Mouse (Mus musculus): Measurements from ENCODE around the gene D3Ertd254e. TPM values are rescaled to one million over a fixed set of nuclear protein-coding genes. Genes with fewer than 3 reads are reported as not detected.
A peak's percentile ranks its signal among the peaks of the same experiment; 100 is the strongest.
"Not testable (repeated sequence)": the region's sequence is repeated elsewhere in the genome, so short reads cannot be mapped to it uniquely, and the experiment has no call there.

D3Ertd254e gene
- total RNA-seq (2021), result 1 to 10 TPM; 5.9 to 7.2 TPM
- long read RNA-seq, experiment 1, full-length matches to known transcripts, result 1 of 2 reads
- long read RNA-seq, experiment 1, partial matches to known transcripts, result 0 of 2 reads
- long read RNA-seq, experiment 1, other reads (novel, unspliced or antisense), result 1 of 2 reads
- long read RNA-seq, experiment 2, partial matches to known transcripts, result 0 of 1 reads
- long read RNA-seq, experiment 2, other reads (novel, unspliced or antisense), result 1 of 1 reads

- DNase-seq (ENCODE audit: low spot score in 2 of 2), result peak; percentile 71 to 88
These were observed at the start of gene D3Ertd254e for GRCm38 (mm10) chr3:36150934-36151686. Gene D3Ertd254e (plus strand): TSS chr3:36151017.

- no peak for DNase-seq (ENCODE audit: low spot score in 2 of 2)
These were observed 34.7 kb upstream of the D3Ertd254e start for GRCm38 (mm10) chr3:36116076-36116475.

- DNase-seq (ENCODE audit: low spot score in 2 of 2), result no peak
These were observed 30.9 kb upstream of the D3Ertd254e start for GRCm38 (mm10) chr3:36119684-36120548.

GRCm38 (mm10) chr3:36126176-36126575 is 24.6 kb upstream of the D3Ertd254e start:
- not testable (repeated sequence) for DNase-seq (ENCODE audit: low spot score in 2 of 2)

GRCm38 (mm10) chr3:36136152-36136551 is 14.7 kb upstream of the D3Ertd254e start:
- no peak for DNase-seq (ENCODE audit: low spot score in 2 of 2)

GRCm38 (mm10) chr3:36137560-36137959 is 13.3 kb upstream of the D3Ertd254e start:
- DNase-seq (ENCODE audit: low spot score in 2 of 2), result no peak

- no peak for DNase-seq (ENCODE audit: low spot score in 2 of 2)
These were observed 12.6 kb upstream of the D3Ertd254e start for GRCm38 (mm10) chr3:36138171-36138660.

GRCm38 (mm10) chr3:36138996-36139395 is 11.8 kb upstream of the D3Ertd254e start:
- no peak for DNase-seq (ENCODE audit: low spot score in 2 of 2)

- DNase-seq (ENCODE audit: low spot score in 2 of 2), result no peak
These were observed 282 bp upstream of the D3Ertd254e start for GRCm38 (mm10) chr3:36150537-36150933.

GRCm38 (mm10) chr3:36155268-36155667 is 4.5 kb downstream of the D3Ertd254e start:
- no peak for DNase-seq (ENCODE audit: low spot score in 2 of 2)

- no peak for DNase-seq (ENCODE audit: low spot score in 2 of 2)
These were observed 19.9 kb downstream of the D3Ertd254e start for GRCm38 (mm10) chr3:36170670-36171210.

GRCm38 (mm10) chr3:36171348-36171747 is 20.5 kb downstream of the D3Ertd254e start:
- DNase-seq (ENCODE audit: low spot score in 2 of 2), result no peak

GRCm38 (mm10) chr3:36173761-36174160 is 22.9 kb downstream of the D3Ertd254e start:
- DNase-seq (ENCODE audit: low spot score in 2 of 2), result no peak

GRCm38 (mm10) chr3:36181519-36181918 is 30.7 kb downstream of the D3Ertd254e start:
- peak in 1 of 2 experiments; percentile 44 for DNase-seq (ENCODE audit: low spot score in 2 of 2)

- DNase-seq (ENCODE audit: low spot score in 2 of 2), result no peak
These were observed 35.7 kb downstream of the D3Ertd254e start for GRCm38 (mm10) chr3:36186510-36186909.

- DNase-seq (ENCODE audit: low spot score in 2 of 2), result no peak
These were observed 38.4 kb downstream of the D3Ertd254e start for GRCm38 (mm10) chr3:36189243-36189642.

GRCm38 (mm10) chr3:36201098-36201497 is 50.3 kb downstream of the D3Ertd254e start:
- DNase-seq (ENCODE audit: low spot score in 2 of 2), result no peak

- DNase-seq (ENCODE audit: low spot score in 2 of 2), result no peak
These were observed 52.1 kb downstream of the D3Ertd254e start for GRCm38 (mm10) chr3:36202932-36203331.

- DNase-seq (ENCODE audit: low spot score in 2 of 2), result no peak
These were observed 56.9 kb downstream of the D3Ertd254e start for GRCm38 (mm10) chr3:36207520-36208264.

- peak in 1 of 2 experiments; percentile 22 for DNase-seq (ENCODE audit: low spot score in 2 of 2)
These were observed 59.1 kb downstream of the D3Ertd254e start for GRCm38 (mm10) chr3:36209776-36210555.

Data from gastrocnemius, postnatal 4 days (tissue).